Mouse (Mus musculus): ENCODE results near the gene Gsn.

Gsn gene

GRCm38 (mm10) chr2:35278371-35279210 is 22.4 kb downstream of the Gsn start:
- DNase-seq (ENCODE audit: low spot score), result no peak

- no peak for DNase-seq (ENCODE audit: low spot score)
Observed at GRCm38 (mm10) chr2:35280001-35280400, 23.8 kb downstream of the Gsn start.

- DNase-seq (ENCODE audit: low spot score), result peak; percentile 62
Observed at GRCm38 (mm10) chr2:35282214-35282613, 26.0 kb downstream of the Gsn start.

- DNase-seq (ENCODE audit: low spot score), result no peak
Observed at GRCm38 (mm10) chr2:35283997-35284396, 27.8 kb downstream of the Gsn start.

GRCm38 (mm10) chr2:35285209-35285608 is 29.0 kb downstream of the Gsn start:
- DNase-seq (ENCODE audit: low spot score), result no peak

- no peak for DNase-seq (ENCODE audit: low spot score)
Observed at GRCm38 (mm10) chr2:35287017-35287620, 30.9 kb downstream of the Gsn start.

GRCm38 (mm10) chr2:35288758-35289635 is 32.8 kb downstream of the Gsn start:
- peak; percentile 89 for DNase-seq (ENCODE audit: low spot score)

GRCm38 (mm10) chr2:35291856-35292255 is 35.7 kb downstream of the Gsn start:
- peak; percentile 82 for DNase-seq (ENCODE audit: low spot score)

GRCm38 (mm10) chr2:35292700-35293099 is 36.5 kb downstream of the Gsn start:
- no peak for DNase-seq (ENCODE audit: low spot score)

GRCm38 (mm10) chr2:35293291-35293690 is 37.1 kb downstream of the Gsn start:
- DNase-seq (ENCODE audit: low spot score), result no peak

- DNase-seq (ENCODE audit: low spot score), result peak; percentile 83
Observed at GRCm38 (mm10) chr2:35297703-35298332, 41.6 kb downstream of the Gsn start.

GRCm38 (mm10) chr2:35299437-35299836 is 43.3 kb downstream of the Gsn start:
- no peak for DNase-seq (ENCODE audit: low spot score)

GRCm38 (mm10) chr2:35302049-35302885 is 46.1 kb downstream of the Gsn start:
- DNase-seq (ENCODE audit: low spot score), result no peak

- DNase-seq (ENCODE audit: low spot score), result no peak
Observed at GRCm38 (mm10) chr2:35308166-35308565, 52.0 kb downstream of the Gsn start.

- no peak for DNase-seq (ENCODE audit: low spot score)
Observed at GRCm38 (mm10) chr2:35309906-35310493, 53.8 kb downstream of the Gsn start.

- DNase-seq (ENCODE audit: low spot score), result no peak
Observed at GRCm38 (mm10) chr2:35314300-35314699, 58.1 kb downstream of the Gsn start.

GRCm38 (mm10) chr2:35317604-35318003 is 61.4 kb downstream of the Gsn start:
- no peak for DNase-seq (ENCODE audit: low spot score)

- no peak for DNase-seq (ENCODE audit: low spot score)
Observed at GRCm38 (mm10) chr2:35318405-35318804, 62.2 kb downstream of the Gsn start.

GRCm38 (mm10) chr2:35320399-35320798 is 64.2 kb downstream of the Gsn start:
- DNase-seq (ENCODE audit: low spot score), result no peak

- peak; percentile 61 for DNase-seq (ENCODE audit: low spot score)
Observed at GRCm38 (mm10) chr2:35322404-35323164, 66.4 kb downstream of the Gsn start.

All from testis, postnatal 10 days (tissue).